Mouse (Mus musculus): ENCODE results near the gene Fndc3b.

Fndc3b gene

DNA sequence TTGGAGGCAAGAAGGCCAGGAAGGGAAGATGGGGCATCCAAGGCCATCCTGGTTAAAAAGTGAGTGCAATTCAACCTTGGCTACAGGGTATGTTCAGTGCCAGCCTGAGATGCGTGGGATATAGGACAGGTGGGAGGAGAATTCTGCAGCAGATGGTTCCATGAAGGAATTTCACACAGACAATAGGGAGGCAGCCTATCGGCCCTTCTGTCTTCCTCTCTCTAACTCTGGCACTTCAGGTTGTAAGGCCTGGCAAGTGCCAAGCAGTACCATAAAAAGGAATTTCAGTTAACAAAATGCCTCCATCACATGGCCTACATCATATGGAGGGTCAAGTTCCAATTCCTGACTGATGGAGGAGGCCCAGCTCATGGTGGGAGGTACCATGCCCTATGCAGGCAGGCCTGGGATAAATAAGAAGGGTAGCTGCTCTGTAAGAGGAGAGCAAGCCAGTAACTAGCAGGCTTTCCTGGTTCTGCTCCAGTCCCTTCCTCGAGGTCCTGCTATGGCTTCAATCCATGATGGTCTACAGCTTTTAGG lies 155.6 kb downstream of the Fndc3b start:
- no peak for DNase-seq (ENCODE audit: low spot score in 2 of 2)

DNA sequence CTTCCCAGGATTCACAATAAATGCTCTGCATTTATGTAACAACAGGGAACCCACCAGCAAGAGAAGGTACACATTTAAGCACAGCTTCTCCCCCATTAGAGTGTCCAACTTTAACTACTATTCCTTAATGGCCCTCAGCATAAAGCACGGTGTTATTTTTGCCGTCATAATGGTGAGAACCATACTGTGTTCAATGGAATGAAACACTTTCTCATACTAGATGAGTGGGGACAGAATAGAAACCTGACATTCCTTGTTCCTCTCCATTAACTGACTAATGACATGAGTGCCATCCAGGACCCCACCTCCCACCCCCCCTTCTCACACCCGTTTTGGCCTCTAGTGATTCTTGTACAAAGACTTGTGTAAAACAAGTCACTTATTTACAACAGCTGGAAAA lies 156.8 kb downstream of the Fndc3b start:
- DNase-seq (ENCODE audit: low spot score in 2 of 2) = no peak

DNA sequence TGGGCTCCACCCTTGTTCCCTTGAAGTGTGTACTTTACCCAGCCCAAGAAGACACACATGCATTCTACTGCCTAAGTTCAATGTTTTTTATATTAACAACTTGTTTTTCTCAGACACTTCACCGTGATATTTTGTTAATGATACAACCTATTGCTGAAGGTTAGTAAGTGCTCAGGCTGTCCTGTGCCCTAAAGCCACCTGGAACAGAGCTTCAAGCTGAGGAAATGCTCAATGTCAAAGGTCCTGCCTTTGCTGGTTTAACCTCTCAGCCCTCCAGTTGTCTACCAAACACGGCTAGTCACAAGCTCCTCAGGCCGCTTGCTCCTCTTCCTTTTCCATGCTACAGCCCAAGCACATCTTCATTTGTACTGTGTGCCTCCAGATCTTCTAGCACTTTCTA lies 157.3 kb downstream of the Fndc3b start:
- no peak for DNase-seq (ENCODE audit: low spot score in 2 of 2)

DNA sequence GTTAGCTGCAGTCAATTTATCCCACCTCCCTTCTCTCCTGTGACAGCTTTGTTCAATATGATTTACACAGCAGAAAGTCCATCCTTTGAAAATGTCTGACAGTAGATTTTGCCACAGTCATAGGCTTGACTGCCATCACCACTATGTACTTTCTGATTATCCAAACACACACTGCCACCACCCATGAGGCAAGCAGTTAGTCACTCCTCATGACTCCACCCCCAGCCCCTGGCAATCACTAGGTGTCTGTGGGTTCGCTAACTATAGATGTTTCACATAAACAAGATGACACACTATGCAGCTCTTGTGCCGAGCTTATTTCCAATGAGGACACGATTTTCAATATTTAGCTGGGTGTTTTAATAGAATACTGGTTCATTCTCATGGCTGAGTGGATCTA lies 160.1 kb downstream of the Fndc3b start:
- no peak for DNase-seq (ENCODE audit: low spot score in 2 of 2)

DNA sequence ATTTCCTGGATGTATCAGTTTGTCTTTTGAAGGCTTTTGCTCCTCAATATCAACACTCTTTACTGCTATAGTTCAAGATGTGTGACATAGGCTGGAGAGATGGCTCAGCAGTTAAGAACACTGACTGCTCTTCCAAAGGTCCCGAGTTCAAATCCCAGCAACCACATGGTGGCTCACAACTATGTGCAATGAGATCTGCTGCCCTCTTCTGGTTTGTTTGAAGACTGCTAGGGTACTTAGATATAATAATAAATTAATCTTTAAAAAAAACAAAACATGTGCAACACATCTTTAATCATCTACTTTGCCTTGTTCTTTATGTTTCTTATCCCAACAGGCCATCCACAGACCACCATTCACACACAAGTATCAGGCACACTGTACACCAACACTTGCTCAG lies 160.7 kb downstream of the Fndc3b start:
- no peak for DNase-seq (ENCODE audit: low spot score in 2 of 2)

DNA sequence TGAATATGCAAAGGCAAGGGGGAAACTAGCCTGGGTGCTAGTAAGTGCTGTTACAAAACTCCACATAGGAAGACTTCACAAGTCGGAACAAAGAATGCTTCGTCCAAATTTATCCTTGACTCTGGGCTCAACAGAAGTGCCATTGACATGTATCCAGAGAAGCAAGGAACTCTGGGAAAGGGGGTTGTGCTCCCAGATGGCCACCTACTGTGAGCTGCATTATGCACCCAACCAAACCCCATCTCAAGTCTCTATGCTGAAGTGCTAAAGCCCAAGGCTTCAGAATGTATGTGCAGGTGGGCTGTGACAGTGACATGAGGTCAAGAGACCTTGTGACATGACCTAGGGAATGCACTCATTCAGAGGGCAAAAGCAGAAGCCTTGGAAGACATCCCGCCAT lies 165.5 kb downstream of the Fndc3b start:
- DNase-seq (ENCODE audit: low spot score in 2 of 2) = no peak

- DNase-seq (ENCODE audit: low spot score in 2 of 2) = no peak
Measured at GRCm38 (mm10) chr3:27544061-27544460, 167.0 kb downstream of the Fndc3b start.

DNA sequence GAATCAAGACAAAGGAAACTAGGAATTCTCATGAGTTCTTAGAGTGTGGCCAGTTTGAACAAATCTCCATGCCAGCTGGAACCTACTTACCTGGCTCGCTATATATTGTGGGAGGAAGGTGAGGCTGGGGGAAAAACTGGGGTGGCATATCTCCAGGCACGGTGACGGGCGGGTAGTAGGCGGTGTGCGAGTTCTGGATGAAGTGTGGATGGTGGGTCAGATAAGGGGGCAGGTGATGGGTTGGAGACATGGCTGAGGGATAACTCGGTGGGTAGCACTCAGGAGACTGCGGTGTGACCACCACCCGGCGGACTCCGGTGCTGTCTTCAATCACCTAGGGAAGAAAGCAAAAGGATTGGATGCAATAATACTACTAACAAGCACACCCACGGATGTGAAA lies 169.3 kb downstream of the Fndc3b start:
- no peak for DNase-seq (ENCODE audit: low spot score in 2 of 2)

DNA sequence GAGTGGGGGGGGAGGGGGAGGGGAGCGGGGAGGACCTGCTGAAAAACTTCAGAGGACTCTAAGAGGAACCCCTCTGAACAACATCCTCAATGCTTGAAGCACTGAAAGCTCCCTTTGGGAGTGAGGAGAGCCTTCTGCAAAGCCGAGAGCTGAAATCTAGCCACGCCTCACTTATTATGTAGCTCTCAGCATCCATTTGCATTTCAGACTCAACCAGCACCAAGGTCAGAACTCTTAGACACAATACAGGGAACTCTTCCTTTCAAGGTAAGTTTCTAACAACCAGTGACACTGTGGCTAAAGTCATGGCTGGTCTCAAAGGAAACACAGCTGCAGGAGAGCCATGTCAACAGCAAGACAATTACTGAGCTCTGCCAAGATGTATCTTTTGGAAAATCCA lies 169.9 kb downstream of the Fndc3b start:
- no peak for DNase-seq (ENCODE audit: low spot score in 2 of 2)

GRCm38 (mm10) chr3:27534208-27534607 lies 176.9 kb downstream of the Fndc3b start:
- DNase-seq (ENCODE audit: low spot score in 2 of 2) = no peak

DNA sequence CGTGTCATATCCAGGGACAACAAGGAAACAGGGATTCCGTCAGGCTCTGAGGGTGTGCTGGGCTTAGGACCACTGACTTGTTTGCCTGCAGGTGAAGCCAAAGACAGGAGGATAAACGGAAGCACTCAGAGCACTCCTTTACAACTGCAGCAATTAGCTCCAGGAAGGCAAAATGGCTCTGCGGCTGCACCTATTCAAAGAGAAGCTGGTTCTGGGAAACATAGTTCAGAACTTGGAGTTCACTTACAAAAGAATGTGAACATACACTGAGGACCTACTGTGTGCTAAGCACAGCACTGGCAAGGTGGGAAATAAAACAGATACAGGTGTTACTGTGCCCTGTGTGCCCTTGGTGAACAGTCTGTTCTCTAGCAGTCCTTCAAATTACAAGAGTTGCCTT lies 177.4 kb downstream of the Fndc3b start:
- DNase-seq (ENCODE audit: low spot score in 2 of 2) = no peak

- no peak for DNase-seq (ENCODE audit: low spot score in 2 of 2)
Measured at GRCm38 (mm10) chr3:27531993-27532392, 179.1 kb downstream of the Fndc3b start.

- no peak for DNase-seq (ENCODE audit: low spot score in 2 of 2)
Measured at GRCm38 (mm10) chr3:27530370-27530769, 180.7 kb downstream of the Fndc3b start.

- no peak for DNase-seq (ENCODE audit: low spot score in 2 of 2)
Measured at GRCm38 (mm10) chr3:27529221-27530051, 181.7 kb downstream of the Fndc3b start.

DNA sequence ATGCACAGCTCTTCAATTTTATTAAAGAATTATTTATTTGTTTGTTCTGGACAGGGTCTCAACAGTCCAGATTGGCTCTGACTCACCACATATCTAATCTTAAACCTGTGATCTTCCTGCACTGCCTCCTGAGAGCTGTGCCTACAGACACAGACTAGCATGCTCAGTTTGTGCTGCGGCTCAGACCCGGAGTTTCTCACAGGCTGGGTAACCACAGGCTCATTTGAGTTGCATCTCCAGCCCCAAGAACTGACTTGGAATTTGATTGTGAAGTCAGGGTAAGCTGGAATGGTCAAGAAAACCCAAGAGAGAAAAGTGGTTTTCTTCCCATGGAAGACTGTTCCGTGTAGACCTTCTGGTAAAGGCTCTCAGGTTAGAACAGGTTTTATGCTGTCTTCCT lies 184.1 kb downstream of the Fndc3b start:
- no peak for DNase-seq (ENCODE audit: low spot score in 2 of 2)

GRCm38 (mm10) chr3:27523176-27523936 lies 187.8 kb downstream of the Fndc3b start:
- DNase-seq (ENCODE audit: low spot score in 2 of 2) = no peak

- no peak for DNase-seq (ENCODE audit: low spot score in 2 of 2)
Measured at GRCm38 (mm10) chr3:27520391-27520790, 190.7 kb downstream of the Fndc3b start.

DNA sequence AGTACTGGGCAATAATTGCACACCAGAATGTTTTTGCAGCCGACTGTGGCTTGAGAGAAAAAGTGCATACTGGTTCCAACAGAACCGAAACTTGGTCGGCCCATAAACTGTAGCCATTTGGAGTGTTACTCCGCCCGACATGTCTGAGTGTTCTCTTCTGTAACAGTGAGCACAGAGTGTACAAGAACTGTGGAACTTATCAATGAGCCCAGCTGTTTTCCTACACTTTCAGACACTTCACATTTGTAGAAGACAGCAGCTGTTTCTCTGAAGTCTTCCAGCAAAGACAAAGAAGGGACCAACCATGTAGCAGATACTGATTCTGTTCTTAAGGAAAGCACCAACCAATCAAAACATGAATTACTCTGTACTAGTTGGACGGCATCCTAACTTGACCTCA lies 191.6 kb downstream of the Fndc3b start:
- no peak for DNase-seq (ENCODE audit: low spot score in 2 of 2)

GRCm38 (mm10) chr3:27518935-27519334 lies 192.2 kb downstream of the Fndc3b start:
- no peak for DNase-seq (ENCODE audit: low spot score in 2 of 2)

DNA sequence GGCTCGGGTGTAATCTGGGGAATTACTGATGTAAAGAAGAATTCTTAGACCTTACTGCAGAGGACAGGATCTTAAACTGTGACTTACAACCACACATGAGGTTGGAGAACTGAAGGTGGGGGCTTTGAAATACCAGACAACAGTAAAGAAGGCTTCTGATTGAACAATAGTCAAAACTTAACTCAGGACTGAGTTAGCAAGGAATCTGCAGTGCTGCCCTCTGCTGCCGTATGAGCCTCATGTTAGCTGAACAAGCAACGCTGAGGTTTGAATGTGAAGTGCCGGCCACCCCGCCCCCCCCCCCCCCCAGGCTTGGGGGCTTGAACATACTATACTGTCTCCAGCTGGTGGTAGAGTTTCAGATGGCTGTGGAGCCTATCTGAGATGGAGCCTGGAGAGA lies 194.6 kb downstream of the Fndc3b start:
- DNase-seq (ENCODE audit: low spot score in 2 of 2) = no peak

GRCm38 (mm10) chr3:27511765-27512164 lies 199.3 kb downstream of the Fndc3b start:
- DNase-seq (ENCODE audit: low spot score in 2 of 2) = no peak

GRCm38 (mm10) chr3:27506886-27507285 lies 204.2 kb downstream of the Fndc3b start:
- DNase-seq (ENCODE audit: low spot score in 2 of 2) = no peak

GRCm38 (mm10) chr3:27505582-27505981 lies 205.5 kb downstream of the Fndc3b start:
- no peak for DNase-seq (ENCODE audit: low spot score in 2 of 2)

All from natural killer cell, adult 2 months (primary cell).